Mouse (Mus musculus) hindbrain, embryonic 10.5 days (tissue): ENCODE data around the gene Nkx2-3. TPM values are rescaled to one million over a fixed set of nuclear protein-coding genes. Genes with fewer than 3 reads are reported as not detected.

Experiments
- DNase-seq: peaks from one replicate; pipeline ENCODE4 v3.0.0-alpha.2; 2017; ENCODE audit warnings: low spot score
- H3K27ac ChIP-seq: fragments of 300-500 bp; sonication (generic); 2 replicates; pipeline ENCODE4 v1.5.1; 2016; ENCODE audit warnings: mild to moderate bottlenecking, moderate library complexity
- H3K27me3 ChIP-seq: fragments of 300-500 bp; sonication (generic); 2 replicates; pipeline ENCODE4 v1.6.1; 2016; ENCODE audit warnings: mild to moderate bottlenecking; ENCODE audit not compliant: poor library complexity, insufficient read depth, severe bottlenecking
- H3K36me3 ChIP-seq: fragments of 300-500 bp; sonication (generic); 2 replicates; pipeline ENCODE4 v1.6.1; 2016; ENCODE audit warnings: mild to moderate bottlenecking, moderate library complexity
- H3K4me1 ChIP-seq: fragments of 300-500 bp; sonication (generic); replicated peaks from 2 replicates; pipeline ENCODE4 v1.6.1; 2016; ENCODE audit warnings: mild to moderate bottlenecking
- H3K4me3 ChIP-seq: fragments of 300-500 bp; sonication (generic); 2 replicates; pipeline ENCODE4 v1.5.1; 2016; ENCODE audit warnings: mild to moderate bottlenecking, moderate library complexity
- H3K9me3 ChIP-seq: fragments of 300-500 bp; sonication (generic); 2 replicates; pipeline ENCODE4 v1.6.1; 2016; ENCODE audit warnings: mild to moderate bottlenecking, moderate library complexity
- WGBS: fragments of 180-500 bp; shearing (Covaris S2); methylation state at CpG from one replicate; pipeline ENCODE4 v1.1.7; 2016; 5-methylcytosine and 5-hydroxymethylcytosine counted together
- polyA plus RNA-seq: library from polyadenylated mRNA; unstranded; fragments of >200 nt; fragmentation: Nextera tagmentation; extraction: Ambion mirVana; gene quantifications from 2 replicates; pipeline ENCODE4 v1.2.1, GENCODE M21; 2016

The Nkx2-3 gene
- polyA plus RNA-seq, 1 experiment from 2014 or later: 1.0 TPM

DNA sequence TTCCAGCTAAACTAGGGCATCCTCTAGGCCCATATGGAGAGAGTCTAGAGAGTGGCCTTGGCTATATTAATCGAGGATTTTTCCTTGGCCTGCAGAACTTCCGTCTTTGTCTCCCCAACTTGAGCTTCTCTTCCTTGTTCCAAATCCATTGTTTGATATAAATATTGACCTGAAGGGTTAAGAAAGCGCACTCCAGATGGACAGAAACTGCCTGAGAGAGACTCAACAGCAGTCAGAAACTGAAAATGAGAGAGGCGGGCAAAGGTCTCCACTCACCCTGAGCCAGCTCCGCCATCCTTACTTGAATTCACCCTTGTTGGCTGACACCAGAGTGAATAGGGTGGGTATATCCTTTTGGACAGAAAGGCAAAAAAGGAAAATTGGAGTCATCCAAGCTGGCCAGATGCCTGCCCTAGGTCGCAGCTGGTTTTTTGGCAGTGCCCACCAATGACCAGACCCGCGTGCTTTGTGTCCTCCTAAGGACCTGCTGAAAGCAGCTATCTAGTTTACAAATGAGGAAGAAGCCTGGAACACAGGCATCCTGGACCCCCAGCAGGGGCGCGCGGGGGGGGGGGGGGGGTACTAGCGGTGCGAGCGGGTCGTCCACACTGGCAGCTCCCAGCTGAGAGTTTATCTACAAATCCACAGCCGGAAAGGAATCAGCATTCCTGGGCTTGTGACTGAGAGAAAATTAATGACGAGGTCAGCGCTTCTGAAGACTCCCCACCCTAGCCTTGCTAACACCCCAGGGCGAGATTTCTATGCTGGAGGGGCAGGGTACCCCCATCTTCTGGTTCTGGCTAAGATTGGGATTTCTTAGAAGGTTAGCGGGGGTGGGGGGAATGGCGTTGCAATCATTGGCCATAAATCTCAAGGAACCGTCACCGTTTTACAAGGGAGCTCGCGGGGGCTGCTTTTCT, 13.1 kb upstream of the Nkx2-3 start:
- Histone ChIP-seq H3K27me3 (peaks cover 100% of the 10 kb centered on the region), H3K4me3 (no peak overlapping the region), H3K27ac (no peak overlapping the region), H3K9me3 (no peaks in the 10 kb centered on the region), H3K4me1 (peaks cover 17% of the 10 kb centered on the region), H3K36me3 (no peaks in the 10 kb centered on the region)
- peak; percentile 34 for DNase-seq
- under 1% methylated on average over 25 of the region's 25 CpGs for WGBS

DNA sequence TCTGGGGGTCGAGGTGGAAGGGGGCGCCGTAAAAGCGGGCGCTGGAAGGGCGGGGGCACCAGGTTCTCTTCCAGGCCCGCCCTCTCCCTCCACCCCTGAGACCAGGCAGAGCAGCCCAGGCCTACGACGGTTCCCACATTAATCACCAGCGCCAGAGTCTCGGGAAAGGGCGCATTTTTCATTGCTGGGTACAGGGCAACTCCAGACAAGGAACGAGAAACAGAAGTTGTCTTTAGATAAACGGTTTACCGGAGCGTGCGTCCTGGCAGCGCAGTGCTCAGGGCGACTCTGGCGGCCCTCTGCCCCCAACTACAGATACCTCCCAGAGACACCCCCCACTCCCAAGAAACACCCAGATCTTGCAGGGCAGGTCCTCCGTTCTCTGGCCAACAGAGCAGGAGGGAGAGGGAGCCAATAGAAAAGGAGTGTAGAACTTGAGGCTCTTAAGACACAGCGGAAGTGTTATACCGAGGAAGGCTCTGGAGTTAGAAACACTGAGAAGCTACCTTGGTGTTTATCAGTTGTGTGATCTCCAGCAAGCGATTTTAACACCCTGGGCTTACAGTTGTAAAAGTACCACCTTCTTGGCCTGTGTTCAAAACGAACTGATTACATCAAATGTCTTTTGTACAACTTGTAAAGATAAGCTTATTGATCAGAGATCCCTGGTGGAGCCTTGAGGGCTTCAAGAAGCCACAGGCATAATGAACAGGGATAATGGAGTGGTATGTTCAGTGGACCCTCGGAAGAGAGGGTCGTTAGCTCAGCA, 12.2 kb upstream of the Nkx2-3 start:
- Histone ChIP-seq H3K27me3 (peaks cover 100% of the 10 kb centered on the region), H3K9me3 (no peaks in the 10 kb centered on the region), H3K27ac (no peak overlapping the region), H3K4me1 (peaks cover 17% of the 10 kb centered on the region), H3K4me3 (0 out of 2 replicates have a peak overlapping the region, but pooled peaks have one; percentile 23), H3K36me3 (no peaks in the 10 kb centered on the region)
- DNase-seq: peak; percentile 53
- WGBS: under 1% methylated on average over 27 of the region's 27 CpGs

DNA sequence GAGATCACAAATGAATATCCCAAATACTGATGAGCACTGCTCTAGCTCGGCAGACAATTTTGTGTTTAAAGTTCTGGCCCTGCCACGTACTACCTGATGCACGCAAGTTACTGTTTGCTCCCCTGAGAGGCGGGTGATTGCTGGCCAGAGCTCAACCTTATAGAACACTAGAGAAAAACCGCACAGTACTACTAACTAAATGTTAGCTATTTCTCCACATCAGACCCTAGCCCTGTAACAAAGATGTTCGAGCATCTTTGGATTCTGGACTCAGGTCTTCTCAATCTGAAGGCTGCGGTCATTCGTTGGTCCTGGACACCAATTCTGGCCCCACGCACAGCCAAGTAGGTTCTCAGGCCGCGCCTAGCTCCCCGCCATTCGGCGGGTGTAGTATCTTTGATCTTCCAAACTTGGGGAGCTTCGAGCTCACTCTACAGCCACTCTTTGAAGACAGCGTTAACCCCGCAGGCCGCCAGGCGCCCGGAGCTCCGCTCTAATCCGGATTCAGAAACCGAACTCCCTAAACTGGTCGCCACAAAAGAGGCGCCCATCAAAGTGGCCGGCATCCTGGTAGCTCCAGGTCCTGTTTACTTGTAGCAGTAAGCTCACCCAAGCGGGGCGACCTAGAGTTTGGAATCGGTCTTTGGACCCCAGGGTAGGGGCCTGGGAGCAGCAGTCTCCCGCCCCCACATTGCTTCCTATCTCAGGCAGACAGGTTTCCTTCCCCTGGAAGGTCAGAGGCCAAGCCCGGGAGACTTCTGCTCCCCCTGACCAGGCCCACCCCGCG, 11.4 kb upstream of the Nkx2-3 start:
- Histone ChIP-seq H3K27me3 (peaks cover 100% of the 10 kb centered on the region), H3K4me3 (no peak overlapping the region), H3K27ac (no peak overlapping the region), H3K9me3 (no peaks in the 10 kb centered on the region), H3K36me3 (no peaks in the 10 kb centered on the region), H3K4me1 (peaks cover 17% of the 10 kb centered on the region)
- under 1% methylated on average over 33 of the region's 33 CpGs for WGBS
- DNase-seq: peak; percentile 56

DNA sequence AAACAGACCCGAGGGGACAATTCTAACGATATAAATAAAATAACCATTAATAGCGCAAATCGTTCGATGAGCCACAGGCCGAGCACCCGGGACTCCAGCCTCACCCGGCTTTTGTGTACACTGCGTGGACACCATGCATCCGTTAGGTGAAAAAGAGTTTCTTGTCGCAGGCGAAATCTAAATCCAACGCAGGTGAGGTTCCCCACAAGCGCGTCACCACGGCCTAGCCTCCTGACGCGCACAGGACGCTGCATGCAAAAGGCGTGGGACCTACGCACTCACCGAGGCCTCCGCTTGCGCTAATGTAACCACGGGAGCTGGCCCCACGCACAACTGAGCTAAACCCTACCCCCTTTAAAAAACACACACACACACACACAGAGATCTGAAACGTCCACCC, 10.7 kb upstream of the Nkx2-3 start:
- no peak overlapping the region for H3K4me3 ChIP-seq
- no peak overlapping the region for H3K27ac ChIP-seq
- under 1% methylated on average over 27 of the region's 27 CpGs for WGBS
- peaks cover 17% of the 10 kb centered on the region for H3K4me1 ChIP-seq
- DNase-seq: peak; percentile 36
- H3K9me3 ChIP-seq: no peaks in the 10 kb centered on the region
- peaks cover 100% of the 10 kb centered on the region for H3K27me3 ChIP-seq
- no peaks in the 10 kb centered on the region for H3K36me3 ChIP-seq

DNA sequence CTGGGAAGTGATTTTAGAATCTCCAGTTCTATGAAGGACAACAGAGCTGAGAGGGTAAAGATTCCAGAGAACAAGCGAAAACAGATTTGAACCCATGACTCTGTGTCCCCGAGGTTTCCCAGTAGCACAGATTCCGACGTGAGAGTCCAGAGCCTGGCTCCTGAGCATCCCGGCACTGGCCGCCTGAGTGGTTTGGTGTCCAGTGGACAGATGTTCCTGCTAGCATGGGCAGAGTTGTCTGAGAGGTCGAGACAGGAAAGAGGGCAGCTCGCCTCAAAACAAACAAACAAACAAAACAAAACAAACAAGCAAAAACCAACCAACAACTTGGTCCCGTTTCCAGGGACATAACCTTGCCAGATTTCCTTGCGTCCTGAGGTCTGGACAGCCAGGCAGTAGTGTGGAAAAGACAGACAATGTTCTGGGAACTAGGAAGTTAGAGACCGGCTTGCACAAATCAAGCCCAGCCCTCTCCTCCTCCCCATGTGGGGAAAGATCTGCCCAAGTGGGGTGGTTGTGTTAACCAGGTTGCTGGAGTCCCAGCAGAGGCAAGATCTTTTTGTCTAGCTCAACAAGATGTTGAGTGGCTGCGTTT, 10.0 kb upstream of the Nkx2-3 start:
- DNase-seq: peak; percentile 25
- Histone ChIP-seq H3K27me3 (peaks cover 100% of the 10 kb centered on the region), H3K4me1 (peaks cover 17% of the 10 kb centered on the region), H3K9me3 (no peaks in the 10 kb centered on the region), H3K4me3 (no peak overlapping the region), H3K36me3 (no peaks in the 10 kb centered on the region), H3K27ac (no peak overlapping the region)
- WGBS: under 1% methylated on average over 12 of the region's 12 CpGs

DNA sequence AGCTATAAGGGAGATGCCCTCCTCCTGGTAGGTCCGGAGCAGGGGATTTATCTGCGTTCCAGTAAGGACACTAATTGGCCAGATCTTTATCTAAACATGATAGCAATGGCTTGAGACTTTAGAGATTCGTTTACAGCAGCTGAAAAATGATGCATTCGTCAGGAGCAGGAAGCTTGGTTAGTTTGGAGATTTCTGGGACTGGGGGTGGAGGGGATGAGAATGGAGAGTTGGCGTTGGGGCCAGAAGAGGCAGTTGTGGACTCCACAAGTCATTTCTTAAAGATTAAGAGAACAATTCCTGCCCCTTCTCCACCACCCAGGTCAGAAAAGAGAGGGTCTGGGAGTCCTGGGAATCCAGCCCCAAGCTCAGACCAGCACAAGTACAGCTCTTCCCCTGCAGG, 8.6 kb upstream of the Nkx2-3 start:
- no peaks in the 10 kb centered on the region for H3K36me3 ChIP-seq
- peaks cover 100% of the 10 kb centered on the region for H3K27me3 ChIP-seq
- H3K4me1 ChIP-seq: peaks cover 17% of the 10 kb centered on the region
- WGBS: 1% methylated on average over 5 of the region's 5 CpGs
- H3K9me3 ChIP-seq: no peaks in the 10 kb centered on the region
- no peak overlapping the region for H3K27ac ChIP-seq
- no peak overlapping the region for H3K4me3 ChIP-seq
- DNase-seq: no peak

DNA sequence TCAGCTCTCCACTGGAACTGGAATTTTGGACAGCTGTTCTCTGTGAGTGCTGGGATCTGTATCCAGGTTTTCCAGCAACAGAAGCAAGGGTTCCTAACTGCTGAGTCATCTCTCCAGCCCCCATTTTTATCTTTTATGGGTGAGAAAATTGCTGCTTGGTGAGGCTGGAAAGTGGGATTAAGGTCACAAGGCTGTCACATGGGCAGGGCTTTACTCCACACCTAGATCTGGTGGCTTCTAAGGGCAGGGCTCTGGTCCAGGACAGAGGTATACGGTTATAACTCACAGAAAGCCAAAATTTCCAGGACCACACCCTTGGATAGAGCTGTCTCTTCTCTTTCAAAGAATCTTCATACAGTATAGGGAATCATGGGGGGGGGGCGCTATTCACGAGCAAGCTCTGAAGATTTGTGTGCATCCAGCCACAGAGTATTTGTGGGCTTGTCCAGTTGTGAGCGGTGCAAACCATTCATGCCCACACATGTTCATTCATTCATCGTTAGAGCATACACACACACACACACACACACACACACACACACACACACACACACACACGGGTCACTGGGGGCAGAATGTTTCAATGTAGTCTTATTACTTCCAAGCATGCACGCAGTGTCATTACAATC, 7.5 kb upstream of the Nkx2-3 start:
- no peak overlapping the region for H3K27ac ChIP-seq
- H3K4me3 ChIP-seq: no peak overlapping the region
- DNase-seq: peak; percentile 32
- no peaks in the 10 kb centered on the region for H3K36me3 ChIP-seq
- no peaks in the 10 kb centered on the region for H3K9me3 ChIP-seq
- WGBS: 8% methylated on average over 7 of the region's 7 CpGs
- H3K27me3 ChIP-seq: peaks cover 100% of the 10 kb centered on the region
- peaks cover 11% of the 10 kb centered on the region for H3K4me1 ChIP-seq

DNA sequence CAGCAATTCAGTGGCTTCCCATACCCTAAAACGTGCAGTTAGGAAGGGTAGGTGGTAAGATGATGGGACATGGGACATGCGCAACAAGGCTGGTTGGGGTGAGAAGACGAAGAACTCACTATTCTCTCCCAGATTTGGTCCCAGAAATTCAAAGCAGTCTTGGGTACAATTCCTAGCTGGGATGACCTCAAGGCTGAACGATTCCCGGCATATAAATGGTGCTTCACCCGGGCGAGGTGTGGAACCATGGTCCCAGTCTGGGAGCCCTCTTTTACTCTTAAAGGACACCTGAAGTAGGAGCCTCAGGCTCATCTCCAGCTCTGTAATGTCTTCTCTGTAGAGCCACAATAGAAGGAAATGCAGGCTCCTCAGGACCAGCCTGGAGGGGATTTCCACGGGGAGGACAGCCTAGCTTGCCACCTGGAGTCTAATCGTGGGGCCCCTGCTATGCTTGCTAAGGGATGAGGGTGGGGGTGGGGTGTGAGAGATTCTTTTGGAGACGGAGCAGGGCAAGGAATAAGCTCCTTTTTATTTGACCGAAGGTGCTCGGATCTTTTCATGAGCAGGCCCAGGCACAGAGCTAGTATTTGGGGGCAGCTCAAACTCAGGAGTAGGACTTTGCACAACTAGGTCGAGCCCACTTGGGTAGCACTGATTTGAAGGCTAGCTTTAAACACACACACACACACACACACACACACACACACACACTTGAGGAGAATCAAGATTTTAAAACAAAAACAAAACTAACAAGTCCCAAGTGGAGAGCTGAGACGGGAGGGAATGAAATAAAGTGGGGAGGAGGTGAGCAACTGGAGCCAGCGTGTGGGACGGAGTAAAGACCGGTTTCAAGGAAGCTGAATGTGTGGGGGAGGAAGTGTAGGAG, 6.2 kb upstream of the Nkx2-3 start:
- Histone ChIP-seq H3K9me3 (no peaks in the 10 kb centered on the region), H3K27ac (no peak overlapping the region), H3K4me3 (no peak overlapping the region), H3K27me3 (peaks cover 100% of the 10 kb centered on the region), H3K4me1 (peaks cover 14% of the 10 kb centered on the region), H3K36me3 (no peaks in the 10 kb centered on the region)
- peak; percentile 36 for DNase-seq
- 1% methylated on average over 17 of the region's 17 CpGs for WGBS

DNA sequence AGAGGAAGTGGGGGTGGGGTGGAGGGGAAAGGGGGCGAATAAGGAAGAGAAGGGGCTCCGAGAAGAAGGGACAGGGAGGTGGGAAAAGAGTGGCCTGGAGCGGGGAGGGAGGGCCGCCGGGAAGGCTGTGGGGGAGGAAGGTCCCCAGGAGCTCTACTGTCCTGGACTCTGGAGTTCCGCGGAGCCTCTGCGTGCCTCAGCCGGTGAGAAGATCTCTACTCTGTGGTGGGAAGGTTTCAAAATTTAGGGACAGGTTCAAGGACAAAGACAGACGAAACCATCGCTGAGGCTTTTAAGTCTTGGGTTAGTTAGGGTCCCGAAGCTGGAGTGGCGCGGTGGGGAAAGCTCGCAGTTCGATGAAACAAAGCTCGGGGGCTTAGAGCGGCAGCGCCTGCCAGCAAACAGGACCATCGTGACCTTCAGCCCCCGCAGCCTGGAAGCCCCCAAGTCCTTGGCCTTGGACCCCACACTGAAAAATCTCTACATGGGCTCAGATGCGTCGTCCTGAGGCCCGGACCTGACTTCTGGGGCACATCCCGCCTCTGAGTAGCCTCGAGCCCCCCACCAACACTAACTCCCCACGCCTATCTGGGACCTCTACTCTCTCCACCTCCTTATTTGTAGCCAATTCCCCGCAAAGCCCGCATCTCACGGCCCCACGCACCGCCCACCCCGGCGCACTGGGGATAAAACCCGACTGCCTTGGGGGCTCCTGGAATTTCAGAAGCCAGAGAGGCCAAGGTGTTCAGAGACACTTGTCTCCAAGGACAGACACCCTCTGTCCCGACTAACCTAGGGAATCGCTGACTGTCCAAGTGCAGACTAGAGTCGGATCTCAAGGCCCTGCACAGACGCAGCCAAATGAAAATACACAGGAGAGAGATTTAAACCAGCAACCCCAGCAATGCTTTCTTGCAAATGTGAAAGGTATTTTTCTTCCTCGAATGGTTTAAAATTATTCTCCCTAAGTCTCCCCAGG, 5.3 kb upstream of the Nkx2-3 start:
- peaks cover 100% of the 10 kb centered on the region for H3K27me3 ChIP-seq
- H3K27ac ChIP-seq: no peak overlapping the region
- H3K9me3 ChIP-seq: no peaks in the 10 kb centered on the region
- WGBS: under 1% methylated on average over 40 of the region's 40 CpGs
- no peaks in the 10 kb centered on the region for H3K36me3 ChIP-seq
- H3K4me3 ChIP-seq: no peak overlapping the region
- peak; percentile 47 for DNase-seq
- peaks cover 14% of the 10 kb centered on the region for H3K4me1 ChIP-seq

DNA sequence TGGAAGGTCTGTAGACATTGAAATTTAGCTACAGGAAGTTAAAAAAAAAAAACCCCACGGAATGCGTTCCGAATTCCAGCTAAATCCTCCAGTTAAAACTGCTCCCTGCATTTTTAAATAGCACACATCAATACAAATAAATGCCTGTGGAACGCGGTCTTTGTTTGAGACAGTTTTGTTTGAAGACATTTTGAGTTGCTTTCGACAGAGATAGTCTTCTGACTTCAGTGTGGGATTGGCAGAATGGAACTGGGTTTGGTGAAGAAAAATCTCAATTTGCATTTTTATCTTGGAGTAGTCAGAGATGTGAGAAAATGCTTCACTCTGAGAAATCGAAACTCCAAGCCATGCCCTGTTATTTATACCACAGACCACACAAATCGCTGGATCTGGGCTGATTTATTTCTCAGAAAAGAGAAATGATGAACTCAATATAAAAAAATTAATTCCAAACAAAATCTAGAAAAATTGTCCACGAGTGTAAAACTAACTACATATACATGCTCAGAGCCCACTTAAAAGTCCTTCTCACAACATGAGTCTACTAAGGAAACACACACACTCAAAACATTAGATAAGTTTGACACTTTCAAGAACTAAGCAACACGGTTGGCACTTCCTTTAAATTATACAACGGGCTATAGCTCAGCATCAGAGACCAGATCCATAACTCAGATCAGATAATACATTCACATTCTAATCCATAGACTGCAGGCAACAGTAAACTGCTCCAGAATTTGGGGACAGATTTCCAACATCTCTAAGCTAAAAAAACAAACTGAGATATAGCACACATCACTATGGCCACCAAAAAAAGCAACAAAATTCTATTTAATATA, 4.1 kb upstream of the Nkx2-3 start:
- WGBS: 3% methylated on average over 11 of the region's 11 CpGs
- H3K9me3 ChIP-seq: no peaks in the 10 kb centered on the region
- H3K4me1 ChIP-seq: peaks cover 26% of the 10 kb centered on the region
- H3K36me3 ChIP-seq: no peaks in the 10 kb centered on the region
- no peak for DNase-seq
- no peak overlapping the region for H3K27ac ChIP-seq
- peaks cover 100% of the 10 kb centered on the region for H3K27me3 ChIP-seq
- H3K4me3 ChIP-seq: no peak overlapping the region
